ENCODE assay signal across 8 mouse cellular contexts in the genomic region with DNA sequence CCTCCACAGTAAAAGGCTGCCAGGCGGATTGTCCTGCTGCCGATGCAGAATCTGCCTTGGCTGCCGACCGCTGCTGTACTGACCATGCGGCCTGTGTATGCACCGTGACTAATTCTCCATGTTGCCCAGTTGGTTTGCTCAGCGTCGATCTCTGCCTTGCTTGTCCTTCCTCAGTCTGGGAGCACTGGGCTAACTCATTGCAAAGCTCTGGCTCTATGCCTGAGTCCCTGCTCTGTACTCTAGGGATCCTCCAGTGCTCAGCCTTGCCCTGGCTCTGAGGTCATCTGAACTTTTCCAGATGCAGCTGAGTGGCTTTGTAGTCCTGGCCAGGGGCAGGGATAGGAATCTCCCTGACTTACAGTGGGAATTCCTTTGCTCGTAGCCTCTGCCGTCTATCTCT. TPM values are rescaled to one million over a fixed set of nuclear protein-coding genes. Genes with fewer than 3 reads are reported as not detected.
DNase-seq lines count a peak whose midpoint lies in the region; ATAC-seq and TF ChIP-seq lines count a peak whose summit lies in the region.

No protein-coding gene starts in this region.

- DNase-seq in midbrain, postnatal 0 days (ENCODE audit: low spot score), result peak; percentile 58
- no peak for DNase-seq in midbrain, embryonic 14.5 days
- peak; percentile 68 for DNase-seq in heart, postnatal 0 days (ENCODE audit: low spot score)
- no peak for DNase-seq in thymus, adult 2 months
- no peak for DNase-seq in urinary bladder, adult 2 months (ENCODE audit: low spot score)
- DNase-seq in left cerebral cortex, postnatal 36 days (ENCODE audit: low spot score in 2 of 2), result no peak

- no peaks in the 10 kb centered on the region for H3K9me3 ChIP-seq in midbrain, postnatal 0 days (ENCODE audit: low read length)
- H3K9me3 ChIP-seq in midbrain, embryonic 14.5 days (ENCODE audit: control insufficient read depth, low read length), result no peaks in the 10 kb centered on the region
- no peaks in the 10 kb centered on the region for H3K9me3 ChIP-seq in embryonic facial prominence, embryonic 12.5 days
- no peaks in the 10 kb centered on the region for H3K9me3 ChIP-seq in heart, postnatal 0 days (replicated peaks; ENCODE audit: control insufficient read depth, low read length)
- no peaks in the 10 kb centered on the region for H3K9me3 ChIP-seq in limb, embryonic 13.5 days

- 19% methylated on average over 10 of the region's 10 CpGs for WGBS in midbrain, postnatal 0 days
- 12% methylated on average over 10 of the region's 10 CpGs for WGBS in midbrain, embryonic 14.5 days
- 30% methylated on average over 10 of the region's 10 CpGs for WGBS in embryonic facial prominence, embryonic 12.5 days
- 25% methylated on average over 10 of the region's 10 CpGs for WGBS in heart, postnatal 0 days
- 37% methylated on average over 10 of the region's 10 CpGs for WGBS in limb, embryonic 13.5 days
- WGBS in thymus, adult 2 months, result 94% methylated on average over 10 of the region's 10 CpGs

- H3K4me2 ChIP-seq in midbrain, postnatal 0 days (ENCODE audit: low read depth, low read length, poor library complexity, severe bottlenecking), result no peak overlapping the region
- no peak overlapping the region for H3K4me2 ChIP-seq in midbrain, embryonic 14.5 days (ENCODE audit: low read length)
- no peak overlapping the region for H3K4me2 ChIP-seq in embryonic facial prominence, embryonic 12.5 days (replicated peaks)
- no peak overlapping the region for H3K4me2 ChIP-seq in heart, postnatal 0 days (ENCODE audit: low read depth, low read length)
- H3K4me2 ChIP-seq in limb, embryonic 13.5 days (replicated peaks), result peak overlapping the region; percentile 9; the same call in 1 of the 2 replicates

- H3K9ac ChIP-seq in midbrain, postnatal 0 days (replicated peaks; ENCODE audit: low read length, poor library complexity, severe bottlenecking), result no peak overlapping the region
- no peak overlapping the region for H3K9ac ChIP-seq in midbrain, embryonic 14.5 days (replicated peaks; ENCODE audit: low read length)
- H3K9ac ChIP-seq in embryonic facial prominence, embryonic 12.5 days, result no peak overlapping the region
- H3K9ac ChIP-seq in heart, postnatal 0 days (replicated peaks; ENCODE audit: low read depth, low read length), result no peak overlapping the region
- H3K9ac ChIP-seq in limb, embryonic 13.5 days, result no peak overlapping the region

- intact Hi-C loops in left cerebral cortex, postnatal 36 days (cut with DNase I), result no loop called here

- no peak for TF ChIP-seq EP300 in heart, postnatal 0 days (IDR thresholded peaks at IDR 0.05; ENCODE audit: low read depth)

- no peak for TF ChIP-seq CTCF in midbrain, postnatal 0 days (IDR thresholded peaks at IDR 0.05)
- no peak for TF ChIP-seq CTCF in heart, postnatal 0 days (IDR thresholded peaks at IDR 0.05; ENCODE audit: low read depth)
- TF ChIP-seq CTCF in thymus, adult 2 months (IDR thresholded peaks at IDR 0.05; ENCODE audit: borderline replicate concordance, control insufficient read depth, extremely low read depth, insufficient read depth, low read length, poor library complexity), result no peak

- no peak for ATAC-seq in midbrain, postnatal 0 days (ENCODE audit: low FRiP score)
- ATAC-seq in midbrain, embryonic 14.5 days (ENCODE audit: low FRiP score, low TSS enrichment), result no peak
- no peak for ATAC-seq in embryonic facial prominence, embryonic 12.5 days (ENCODE audit: insufficient number of reproducible peaks, insufficient read depth, low FRiP score, low TSS enrichment)
- ATAC-seq in heart, postnatal 0 days (ENCODE audit: insufficient read depth, low read depth), result peak; percentile 57
- ATAC-seq in limb, embryonic 13.5 days (ENCODE audit: low FRiP score, low read depth), result no peak

- H3K36me3 ChIP-seq in midbrain, postnatal 0 days (ENCODE audit: insufficient read depth, low read length), result no peaks in the 10 kb centered on the region
- H3K36me3 ChIP-seq in midbrain, embryonic 14.5 days (ENCODE audit: control insufficient read depth, insufficient read depth, low read length), result peaks cover 4% of the 10 kb centered on the region; the same call in 1 of the 2 replicates
- no peaks in the 10 kb centered on the region for H3K36me3 ChIP-seq in embryonic facial prominence, embryonic 12.5 days
- H3K36me3 ChIP-seq in heart, postnatal 0 days (replicated peaks; ENCODE audit: control insufficient read depth, insufficient read depth, low read length), result no peaks in the 10 kb centered on the region
- H3K36me3 ChIP-seq in limb, embryonic 13.5 days, result peaks cover 8% of the 10 kb centered on the region; the same call in 1 of the 2 replicates
- H3K36me3 ChIP-seq in thymus, adult 2 months (ENCODE audit: control insufficient read depth, insufficient read depth, low read length), result no peaks in the 10 kb centered on the region

- H3K27me3 ChIP-seq in midbrain, postnatal 0 days (ENCODE audit: insufficient read depth, low read length), result no peaks in the 10 kb centered on the region
- no peaks in the 10 kb centered on the region for H3K27me3 ChIP-seq in midbrain, embryonic 14.5 days (ENCODE audit: control insufficient read depth, insufficient read depth, low read length)
- no peaks in the 10 kb centered on the region for H3K27me3 ChIP-seq in embryonic facial prominence, embryonic 12.5 days
- H3K27me3 ChIP-seq in heart, postnatal 0 days (ENCODE audit: control insufficient read depth, insufficient read depth, low read length), result no peaks in the 10 kb centered on the region
- no peaks in the 10 kb centered on the region for H3K27me3 ChIP-seq in limb, embryonic 13.5 days
- H3K27me3 ChIP-seq in thymus, adult 2 months (ENCODE audit: control insufficient read depth, insufficient read depth, low read length), result no peaks in the 10 kb centered on the region

- no peak for TF ChIP-seq POLR2A in thymus, adult 2 months (IDR thresholded peaks at IDR 0.05; ENCODE audit: control insufficient read depth, extremely low read depth, insufficient read depth, low read length, poor library complexity)

- H3K4me3 ChIP-seq in midbrain, postnatal 0 days (ENCODE audit: low read depth, low read length), result no peak overlapping the region
- H3K4me3 ChIP-seq in midbrain, embryonic 14.5 days (replicated peaks; ENCODE audit: low read depth, low read length), result no peak overlapping the region
- H3K4me3 ChIP-seq in embryonic facial prominence, embryonic 12.5 days, result no peak overlapping the region
- no peak overlapping the region for H3K4me3 ChIP-seq in heart, postnatal 0 days (ENCODE audit: low read depth, low read length)
- H3K4me3 ChIP-seq in limb, embryonic 13.5 days, result no peak overlapping the region
- H3K4me3 ChIP-seq in thymus, adult 2 months (ENCODE audit: control insufficient read depth, insufficient read depth, low read length), result no peak overlapping the region

- H3K4me1 ChIP-seq in midbrain, postnatal 0 days (ENCODE audit: insufficient read depth, low read length), result peaks cover 26% of the 10 kb centered on the region
- H3K4me1 ChIP-seq in midbrain, embryonic 14.5 days (ENCODE audit: control insufficient read depth, insufficient read depth, low read length), result peaks cover 23% of the 10 kb centered on the region
- peaks cover 86% of the 10 kb centered on the region for H3K4me1 ChIP-seq in embryonic facial prominence, embryonic 12.5 days
- peaks cover 41% of the 10 kb centered on the region for H3K4me1 ChIP-seq in heart, postnatal 0 days (ENCODE audit: control insufficient read depth, insufficient read depth)
- peaks cover 94% of the 10 kb centered on the region for H3K4me1 ChIP-seq in limb, embryonic 13.5 days
- no peaks in the 10 kb centered on the region for H3K4me1 ChIP-seq in thymus, adult 2 months (replicated peaks; ENCODE audit: control insufficient read depth, insufficient read depth, low read length)

- H3K27ac ChIP-seq in midbrain, postnatal 0 days (ENCODE audit: low read depth, low read length), result no peak overlapping the region
- no peak overlapping the region for H3K27ac ChIP-seq in midbrain, embryonic 14.5 days (replicated peaks; ENCODE audit: low read depth, low read length)
- peak overlapping the region; percentile 54; the same call in 1 of the 2 replicates for H3K27ac ChIP-seq in embryonic facial prominence, embryonic 12.5 days
- peak overlapping the region; percentile 49; the same call in 1 of the 2 replicates for H3K27ac ChIP-seq in heart, postnatal 0 days (ENCODE audit: low read depth)
- H3K27ac ChIP-seq in limb, embryonic 13.5 days, result no peak overlapping the region
- no peak overlapping the region for H3K27ac ChIP-seq in thymus, adult 2 months (ENCODE audit: control insufficient read depth, insufficient read depth, low read length)

RNA-seq across cellular contexts. Expression of gene Farp1, which starts 24.3 kb away (rescaled TPM):
- total RNA-seq in midbrain, postnatal 0 days (2014; rRNA removed), result 99.4 and 113 TPM in 2 replicates
- polyA plus RNA-seq in midbrain, postnatal 0 days (2015; fragmentation: Nextera tagmentation; extraction: Ambion mirVana), result 38.9 and 41.8 TPM in 2 replicates
- 41.8 and 42.8 TPM in 2 replicates for polyA plus RNA-seq in midbrain, embryonic 14.5 days (2014; fragmentation: Nextera tagmentation; extraction: Ambion mirVana)
- 53.1 and 55.9 TPM in 2 replicates for polyA plus RNA-seq in embryonic facial prominence, embryonic 12.5 days (2016; fragmentation: Nextera tagmentation; extraction: Ambion mirVana)
- total RNA-seq in heart, postnatal 0 days (2014; rRNA removed; ENCODE audit: low replicate concordance), result 14.9 and 27.9 TPM in 2 replicates
- polyA plus RNA-seq in heart, postnatal 0 days (2015; fragmentation: Nextera tagmentation; extraction: Ambion mirVana), result 4.8 and 5.4 TPM in 2 replicates
- polyA plus RNA-seq in limb, embryonic 13.5 days (2015; fragmentation: Nextera tagmentation; extraction: Ambion mirVana), result 39.0 and 40.9 TPM in 2 replicates
- polyA plus RNA-seq in thymus, adult 2 months (2012; rRNA removed), result 4.9 and 5.1 TPM in 2 replicates
- 31.7 and 46.1 TPM in 2 replicates for polyA plus RNA-seq in urinary bladder, adult 2 months (2012; rRNA removed)
- 100 to 1,000 TPM; 130 to 160 TPM for total RNA-seq in left cerebral cortex, postnatal 36 days (2021)

Comparison
In these comparisons a context has a peak if more than half of its experiments do, and no peak if none do; other contexts are left out.
1. DNase-seq: peak in midbrain, postnatal 0 days (single experiment) and heart, postnatal 0 days (single experiment); none in midbrain, embryonic 14.5 days (single experiment), thymus, adult 2 months (single experiment), urinary bladder, adult 2 months (single experiment) and left cerebral cortex, postnatal 36 days (0 of 2).
2. H3K27ac ChIP-seq: peak in embryonic facial prominence, embryonic 12.5 days (single experiment) and heart, postnatal 0 days (single experiment); none in midbrain, postnatal 0 days (single experiment), midbrain, embryonic 14.5 days (single experiment), limb, embryonic 13.5 days (single experiment) and thymus, adult 2 months (single experiment).